Mouse (Mus musculus): ENCODE data around the gene Acot12. TPM values are rescaled to one million over a fixed set of nuclear protein-coding genes. Genes with fewer than 3 reads are reported as not detected.
"Not testable (repeated sequence)": the region's sequence is repeated elsewhere in the genome, so short reads cannot be mapped to it uniquely, and the experiment has no call there.

Acot12 gene
- polyA plus RNA-seq, 2 experiments from 2014 or later: not detected

DNA sequence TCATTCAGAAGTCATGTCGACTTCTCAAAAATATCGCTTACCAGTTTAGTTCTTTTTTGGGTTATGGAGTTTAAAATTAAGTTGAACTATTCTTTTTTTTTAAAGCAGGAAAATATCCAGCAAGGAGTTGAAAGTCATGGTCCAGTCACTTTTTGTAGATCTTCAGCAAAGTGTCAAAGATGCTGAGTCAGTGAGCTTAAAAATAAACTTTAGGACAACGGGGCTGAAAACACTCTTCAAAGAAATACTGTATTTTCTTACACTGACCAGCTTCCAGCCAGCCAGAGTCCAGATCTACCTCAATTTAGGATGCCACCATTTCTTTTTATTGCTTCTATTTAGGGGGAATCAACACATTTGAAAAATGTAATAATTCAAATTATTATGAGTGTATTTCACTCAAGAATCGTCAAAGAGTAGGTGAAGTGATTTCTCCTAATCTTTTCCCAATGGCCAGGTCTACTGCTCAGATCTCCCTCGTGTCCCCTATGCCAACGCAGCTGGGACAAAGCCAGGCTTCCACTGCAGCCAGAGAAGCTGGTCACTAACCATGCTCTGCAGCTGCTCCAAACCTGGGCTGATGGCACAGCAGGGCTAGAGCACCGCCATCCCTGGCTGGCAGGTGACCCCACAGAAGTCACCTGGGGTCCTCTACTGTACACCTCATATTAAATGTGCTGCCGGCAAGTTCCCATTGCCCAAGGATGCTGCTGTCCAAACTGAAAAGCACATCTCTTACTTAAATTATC is 19.2 kb downstream of the Acot12 start:
- ATAC-seq: no peak

- ATAC-seq: no peak
Measured at GRCm38 (mm10) chr13:91761654-91762445, 20.5 kb downstream of the Acot12 start.

DNA sequence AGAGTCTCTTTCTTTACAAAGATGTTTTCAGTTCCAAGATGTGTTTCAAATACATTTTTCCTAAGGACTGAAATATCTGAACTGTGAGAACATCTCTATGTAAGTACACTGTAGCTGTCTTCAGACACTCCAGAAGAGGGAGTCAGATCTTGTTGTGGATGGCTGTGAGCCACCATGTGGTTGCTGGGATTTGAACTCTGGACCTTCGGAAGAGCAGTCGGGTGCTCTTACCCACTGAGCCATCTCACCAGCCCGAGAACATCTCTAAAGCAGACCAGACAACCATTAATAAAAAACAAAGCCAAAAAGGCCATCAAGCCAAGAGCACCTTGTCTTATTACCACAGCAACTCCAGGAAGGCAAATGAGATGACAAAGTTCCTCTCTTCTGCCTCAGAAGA is 22.3 kb downstream of the Acot12 start:
- not testable (repeated sequence) for ATAC-seq

GRCm38 (mm10) chr13:91765627-91766026 is 24.3 kb downstream of the Acot12 start:
- ATAC-seq: no peak

- ATAC-seq: peak; percentile 74
Measured at GRCm38 (mm10) chr13:91768683-91769651, 27.7 kb downstream of the Acot12 start.

DNA sequence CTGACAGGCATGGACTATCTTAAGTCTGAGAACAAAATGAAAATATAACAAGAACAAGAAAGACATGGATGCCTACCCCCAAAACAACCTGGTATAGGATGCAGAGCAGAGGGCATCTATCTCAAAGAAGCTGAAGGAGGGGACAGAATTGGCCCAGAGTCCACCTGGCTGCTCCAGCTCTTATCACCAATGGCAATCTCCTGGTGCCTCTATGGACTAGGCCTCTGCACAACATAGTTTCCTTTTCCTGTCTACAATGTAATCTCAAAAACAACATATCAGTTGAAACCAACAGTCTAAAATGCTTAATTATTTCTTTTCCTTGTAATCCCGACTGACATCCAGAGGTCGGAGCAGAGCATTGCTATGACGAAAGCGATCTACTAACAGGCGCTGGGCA is 36.8 kb downstream of the Acot12 start:
- no peak for ATAC-seq

DNA sequence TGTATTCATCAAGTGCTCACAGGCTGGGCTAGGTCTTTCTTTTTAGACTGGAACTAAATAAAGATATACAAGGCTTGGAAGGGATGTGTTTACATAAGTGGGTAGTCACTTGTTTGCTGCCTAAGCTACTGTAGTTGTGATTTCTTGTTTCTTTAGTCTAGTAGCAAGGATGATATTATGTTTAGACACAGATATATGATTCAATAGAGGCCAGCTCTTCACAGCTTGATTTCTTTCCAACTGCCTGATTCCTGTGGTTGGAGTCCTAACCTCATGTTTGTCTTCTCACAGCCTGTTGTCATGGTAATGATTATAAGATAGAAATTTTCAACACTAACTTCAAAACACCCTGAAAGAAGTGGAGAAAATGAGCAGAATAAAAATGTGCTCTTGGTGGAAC is 38.6 kb downstream of the Acot12 start:
- no peak for ATAC-seq

- ATAC-seq: no peak
Measured at GRCm38 (mm10) chr13:91792035-91792434, 50.7 kb downstream of the Acot12 start.

- ATAC-seq: no peak
Measured at GRCm38 (mm10) chr13:91794926-91795436, 53.7 kb downstream of the Acot12 start.

DNA sequence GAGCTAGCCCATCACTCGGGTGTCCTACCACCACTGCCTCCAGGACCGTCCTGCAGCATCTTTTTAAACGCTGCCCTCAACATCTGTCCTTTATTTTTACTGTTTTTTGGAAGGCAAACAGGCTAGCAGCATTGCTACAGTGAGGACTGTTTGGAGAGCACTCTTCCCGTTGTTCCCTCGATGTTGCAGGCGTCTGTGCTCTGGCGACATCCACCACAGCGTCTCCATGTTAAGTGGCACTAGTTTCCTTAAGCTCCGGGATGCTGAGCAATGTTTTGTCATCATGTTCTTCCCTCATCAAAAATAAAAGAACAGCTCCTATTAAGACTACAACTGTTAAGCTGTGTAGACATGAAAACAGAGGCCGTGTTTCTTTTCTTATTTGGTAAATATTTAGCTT is 54.3 kb downstream of the Acot12 start:
- no peak for ATAC-seq

DNA sequence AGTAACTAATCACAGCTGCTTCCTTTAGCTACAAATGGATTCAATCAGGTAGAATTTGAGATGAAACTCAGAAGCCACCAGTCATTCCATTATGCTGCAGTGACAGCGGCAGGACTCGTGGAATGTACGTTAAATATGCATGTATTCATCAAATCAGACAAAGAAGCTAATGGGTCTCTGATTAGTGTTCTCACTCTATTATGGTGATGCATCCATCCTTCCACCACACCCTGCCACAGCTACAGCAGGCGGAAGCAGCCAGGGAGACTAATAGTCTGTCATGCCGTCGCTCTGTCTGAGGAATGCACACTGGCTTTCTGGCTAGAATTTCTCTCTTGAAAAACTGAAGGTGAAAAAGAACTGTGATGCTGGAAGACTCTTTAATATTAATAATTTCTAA is 54.7 kb downstream of the Acot12 start:
- ATAC-seq: no peak

DNA sequence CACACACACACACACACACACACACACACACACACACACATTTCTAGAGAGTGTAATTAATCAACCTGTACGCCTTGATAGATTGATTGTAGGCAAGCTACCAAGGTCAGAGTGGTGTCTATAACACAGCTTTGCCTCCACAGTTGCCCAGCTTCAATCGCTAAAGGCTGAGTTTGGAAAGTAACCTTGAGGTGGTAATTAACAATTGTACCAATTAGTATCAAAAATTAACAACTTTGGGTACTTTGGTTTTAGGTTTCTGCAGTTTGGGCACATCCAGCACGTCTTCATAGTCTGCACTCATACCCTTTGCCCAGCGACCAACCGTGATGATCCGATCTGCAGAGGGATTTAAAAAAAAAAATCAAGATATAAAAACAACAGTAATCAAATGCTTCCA is 55.6 kb downstream of the Acot12 start:
- no peak for ATAC-seq

- ATAC-seq: no peak
Measured at GRCm38 (mm10) chr13:91797442-91797841, 56.1 kb downstream of the Acot12 start.

DNA sequence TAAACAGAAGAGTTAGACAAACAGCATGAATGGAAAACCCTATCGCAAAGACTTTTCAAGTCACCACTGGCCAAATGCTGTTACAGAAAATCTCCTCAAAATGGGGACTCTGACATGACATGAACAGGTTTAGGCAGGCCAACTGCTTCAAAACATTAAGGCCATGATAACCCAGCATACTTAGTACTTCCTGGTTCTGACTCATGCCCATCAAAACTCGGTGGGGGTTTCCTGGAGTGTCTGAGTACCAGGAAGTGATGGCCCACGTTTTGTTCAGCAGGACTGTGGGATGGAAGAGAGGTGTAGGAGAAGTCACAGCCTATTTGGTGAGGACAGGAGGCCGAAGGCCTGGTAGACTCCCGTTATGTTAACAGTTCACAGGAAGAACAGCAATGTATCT is 60.4 kb downstream of the Acot12 start:
- ATAC-seq: peak; percentile 91

- peak; percentile 95 for ATAC-seq
Measured at GRCm38 (mm10) chr13:91807155-91807839, 66.0 kb downstream of the Acot12 start, which contains the start of gene Zcchc9. Gene Zcchc9, minus strand, starts transcription at chr13:91807705.

DNA sequence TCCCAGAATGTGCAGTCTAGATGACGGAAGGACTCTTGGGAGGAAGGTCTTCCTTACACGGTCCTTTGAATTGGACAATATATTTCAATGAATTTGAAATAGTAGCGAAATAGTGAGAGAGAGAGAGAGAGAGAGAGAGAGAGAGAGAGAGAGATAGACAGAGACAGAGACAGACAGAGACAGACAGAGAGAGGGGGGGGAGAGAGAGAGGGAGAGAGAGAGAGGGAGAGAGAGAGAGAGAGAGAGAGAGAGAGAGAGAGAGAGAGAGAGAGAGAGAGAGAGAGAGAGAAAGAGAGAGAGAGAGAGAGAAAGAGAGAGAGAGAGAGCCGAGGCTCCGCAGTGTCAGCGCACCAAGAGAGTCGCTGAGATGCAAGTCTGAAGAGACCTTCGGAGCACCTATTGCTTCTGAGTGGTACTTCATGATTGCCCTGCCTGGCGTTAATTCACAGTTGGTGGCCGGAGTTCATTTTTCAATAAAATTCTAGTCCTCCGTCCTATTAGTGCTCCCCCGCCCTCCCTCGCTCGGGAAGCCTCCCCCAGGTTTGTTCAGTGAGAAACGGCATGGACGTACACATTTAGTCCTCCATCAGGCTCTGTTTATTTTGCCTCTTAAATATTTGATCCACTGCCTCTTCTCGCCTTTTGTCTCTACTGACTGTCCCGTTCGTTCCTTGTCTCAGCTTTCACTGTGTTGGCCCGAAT is 66.7 kb downstream of the Acot12 start:
- ATAC-seq: peak; percentile 12

DNA sequence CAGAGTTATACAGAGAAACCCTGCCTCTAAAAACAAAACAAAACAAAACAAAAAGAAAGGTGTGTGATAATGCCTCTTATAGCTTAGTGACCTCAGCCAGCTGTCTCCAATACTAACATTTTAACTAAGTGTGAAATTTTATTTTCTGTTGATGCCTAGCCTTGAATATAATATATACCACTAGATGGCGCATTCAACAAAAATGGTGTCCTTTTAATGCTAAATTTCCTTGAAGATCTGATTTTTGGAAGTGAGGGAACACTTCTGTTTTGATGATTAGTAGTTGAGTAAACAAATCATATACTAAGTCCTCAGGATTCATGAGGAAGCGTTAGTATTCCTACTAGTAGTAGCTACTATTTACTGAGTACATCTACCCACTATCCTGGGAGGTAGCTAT is 68.2 kb downstream of the Acot12 start:
- ATAC-seq: peak; percentile 6

DNA sequence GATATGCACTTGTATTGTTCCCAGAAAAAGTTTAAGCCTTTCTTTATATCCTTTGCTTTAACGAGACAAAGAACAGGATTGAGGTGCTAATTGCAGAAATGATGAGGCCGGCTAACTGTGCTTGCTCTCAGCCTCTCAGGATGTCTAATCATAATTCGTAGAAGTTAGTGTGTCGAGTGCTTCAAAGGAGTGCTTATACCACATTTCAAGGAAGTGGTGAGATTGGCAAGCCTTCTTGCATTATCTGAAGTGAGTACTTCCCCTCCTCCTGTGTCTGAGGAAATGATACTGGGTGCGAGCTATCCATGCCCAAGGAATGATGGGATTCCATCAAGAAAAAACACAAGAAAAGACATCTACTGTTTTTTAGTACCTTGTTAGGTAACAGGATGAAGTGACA is 73.4 kb downstream of the Acot12 start:
- peak; percentile 90 for ATAC-seq

DNA sequence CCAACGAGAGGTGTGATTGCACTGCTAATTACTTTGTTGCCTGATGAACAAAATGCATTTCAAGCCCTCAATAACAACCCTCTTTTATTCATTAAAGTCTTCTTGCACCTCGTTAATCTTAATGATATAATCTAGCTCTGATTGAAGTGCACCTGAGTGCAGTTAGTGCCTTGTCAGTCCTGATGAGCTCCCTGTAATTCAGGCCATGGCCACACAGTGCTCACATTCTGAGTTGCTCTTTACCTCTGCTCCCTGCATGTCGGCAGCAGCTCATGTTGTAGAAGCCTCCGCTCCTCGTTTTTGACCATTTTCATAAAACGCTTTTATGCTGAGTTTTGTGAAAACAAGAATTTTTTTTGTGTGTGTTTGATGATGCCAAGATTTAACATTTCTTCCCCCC is 82.4 kb downstream of the Acot12 start:
- no peak for ATAC-seq

DNA sequence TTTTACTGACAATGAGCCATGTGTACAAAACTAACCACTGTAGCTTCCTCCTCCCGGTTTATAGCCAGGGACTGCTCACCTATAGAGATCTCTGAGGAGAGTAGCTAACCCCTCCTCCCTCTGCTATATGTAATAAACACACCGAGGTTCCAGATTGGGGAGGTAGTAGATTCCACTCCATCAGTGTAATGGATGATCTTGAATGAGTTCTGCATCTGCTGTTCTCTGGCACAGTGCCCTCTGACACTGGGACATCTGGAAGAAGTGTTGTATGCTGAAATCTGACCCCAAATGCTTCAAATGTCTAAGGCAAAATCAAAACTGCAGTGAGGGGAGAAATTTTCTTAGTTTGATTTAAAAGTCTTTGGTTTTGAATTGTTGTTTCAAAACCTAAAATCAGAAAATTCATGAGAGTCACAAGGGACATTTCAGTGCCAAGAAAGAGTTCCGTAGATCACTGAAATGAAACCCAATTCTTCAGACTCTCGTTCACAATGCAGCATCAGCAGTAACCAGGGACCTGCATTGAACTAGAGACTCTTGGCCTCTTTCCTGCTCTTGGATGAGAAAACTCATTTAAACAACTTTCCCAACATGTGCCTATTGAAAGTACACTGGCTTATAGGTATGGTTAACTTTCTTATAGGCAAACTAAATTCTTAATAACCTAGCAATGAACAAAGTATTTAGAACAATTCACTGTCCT is 83.7 kb downstream of the Acot12 start:
- ATAC-seq: no peak

DNA sequence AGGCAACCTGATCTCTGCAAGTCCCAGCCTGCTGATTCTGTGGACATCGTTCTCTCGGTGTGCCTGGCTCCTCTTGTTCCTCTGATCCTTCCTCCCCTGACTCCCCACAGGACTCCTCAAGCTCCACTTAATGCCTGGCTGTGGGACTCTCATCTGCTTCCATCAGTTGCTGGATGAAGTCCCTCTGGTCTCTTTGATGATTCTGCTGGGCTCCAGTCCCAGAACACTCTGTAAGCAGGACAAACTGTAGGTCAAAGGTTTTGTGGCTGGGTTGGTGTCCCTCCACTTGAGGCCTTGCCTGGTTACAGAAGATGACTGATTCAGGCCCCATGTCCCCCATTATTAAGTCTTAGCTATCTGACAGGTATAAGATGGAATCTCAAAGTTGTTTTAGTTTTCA is 84.8 kb downstream of the Acot12 start:
- no peak for ATAC-seq
